Mouse (Mus musculus) left cerebral cortex, postnatal 25 days (tissue): ENCODE data around the gene F8. TPM values are rescaled to one million over a fixed set of nuclear protein-coding genes. Genes with fewer than 3 reads are reported as not detected.
A peak's percentile ranks its signal among the peaks of the same experiment; 100 is the strongest.
"Not testable (repeated sequence)": the region's sequence is repeated elsewhere in the genome, so short reads cannot be mapped to it uniquely, and the experiment has no call there.

Source experiments
- DNase-seq, 2 experiments: peaks; one replicate each; pipeline ENCODE4 v3.0.0; 2022; ENCODE audit warnings: low spot score in 2 of 2, mixed read lengths in 1 of 2
- intact Hi-C: fragments of 180-260 bp; cut with DNase I; formaldehyde crosslinking; loops from one replicate; pipeline ENCODE4 v1.15.1; 2025
- total RNA-seq, 2 experiments: library from RNA; stranded (reverse); gene quantifications; 2 replicates each; pipeline ENCODE4 v1.2.3; 2021

Gene F8
- total RNA-seq, 2 experiments from 2014 or later, result 1.5 to 2.7 TPM

DNA sequence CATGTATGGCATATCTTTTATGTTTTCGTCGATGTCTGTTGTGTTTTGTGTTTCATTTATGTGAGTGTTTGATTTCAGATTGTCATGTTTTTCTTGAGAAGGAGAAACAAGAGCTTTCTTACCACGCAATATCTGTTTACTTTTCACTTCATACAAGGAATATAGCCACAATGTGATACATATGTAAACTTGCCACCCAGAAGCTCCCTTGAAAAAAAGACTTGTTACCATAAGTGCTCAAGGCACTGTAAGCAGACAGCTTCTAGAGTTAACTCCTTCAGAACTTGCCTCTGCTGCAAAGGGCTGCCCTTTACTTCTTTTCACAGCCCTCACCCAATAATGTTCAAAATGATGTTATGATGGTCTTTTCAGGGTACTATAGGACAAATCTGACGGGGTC, 234.0 kb downstream of the F8 start:
- DNase-seq, result no peak
- intact Hi-C loops, result no loop called here

GRCm38 (mm10) chrX:75143124-75143555, 239.3 kb downstream of the F8 start:
- intact Hi-C loops, DNase-seq: not testable (repeated sequence)

GRCm38 (mm10) chrX:75138182-75138581, 244.2 kb downstream of the F8 start:
- intact Hi-C loops, result no loop called here
- DNase-seq, result no peak

GRCm38 (mm10) chrX:75137729-75138128, 244.7 kb downstream of the F8 start:
- intact Hi-C loops, result no loop called here
- DNase-seq, result no peak

DNA sequence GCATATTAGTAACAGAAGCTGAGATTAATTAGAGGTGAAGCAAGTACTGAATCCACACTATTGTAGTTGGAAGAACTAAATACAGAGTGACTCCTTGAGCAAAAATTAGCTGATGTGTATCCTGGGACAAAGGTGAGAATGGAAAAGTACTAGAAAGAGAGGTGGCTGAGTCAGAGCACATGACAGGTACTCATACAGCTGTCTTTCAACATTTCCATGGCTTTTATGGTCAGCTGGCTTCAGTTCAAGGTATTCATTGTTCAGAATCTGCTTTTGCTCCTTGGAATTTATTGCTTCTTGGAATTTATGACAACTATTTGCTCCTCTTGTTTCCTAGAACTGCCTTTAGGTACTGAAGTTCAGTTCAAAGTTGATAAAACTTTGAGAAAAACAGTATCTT, 245.5 kb downstream of the F8 start:
- DNase-seq, result no peak
- intact Hi-C loops, result no loop called here

DNA sequence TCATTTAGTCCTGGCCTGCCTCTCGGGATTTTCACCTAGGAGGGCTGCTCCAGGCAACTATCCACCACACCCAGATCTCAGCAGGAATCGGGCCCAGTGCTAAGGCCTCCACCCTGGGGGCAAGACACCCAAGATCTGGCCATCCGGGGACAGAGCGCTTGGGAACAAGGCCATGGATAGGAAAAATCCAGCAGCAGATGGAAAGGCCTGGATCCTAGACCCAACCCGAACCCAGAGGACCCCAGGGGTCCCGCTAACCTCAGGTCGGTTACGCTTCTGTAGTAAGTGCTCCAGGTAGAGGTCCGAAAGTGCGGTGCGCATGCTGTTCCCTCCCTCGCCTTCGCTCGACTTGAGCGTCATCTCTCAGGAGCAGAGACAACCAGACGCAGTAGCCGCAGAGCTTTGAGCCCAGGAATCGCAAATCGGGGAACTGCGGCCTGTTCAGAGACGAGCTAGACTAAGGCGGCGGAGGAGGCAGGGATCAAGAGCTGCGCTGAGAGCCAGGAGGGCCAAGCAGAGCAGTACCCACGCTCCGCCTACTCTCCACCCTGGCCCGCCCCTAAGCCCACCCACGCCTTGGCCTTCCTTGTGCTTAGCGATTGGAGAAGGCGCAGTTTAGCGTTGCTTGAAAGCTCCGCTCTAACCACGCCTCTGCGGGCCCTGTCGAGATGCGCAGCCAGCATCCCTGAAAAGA, 251.8 kb downstream of the F8 start, which contains the start of gene Mpp1:
Gene Mpp1, minus strand, starts transcription at position 550 of the 694 bp plus-strand sequence.
- DNase-seq, result peak; percentile 60 to 73
- intact Hi-C loops, result no loop called here

DNA sequence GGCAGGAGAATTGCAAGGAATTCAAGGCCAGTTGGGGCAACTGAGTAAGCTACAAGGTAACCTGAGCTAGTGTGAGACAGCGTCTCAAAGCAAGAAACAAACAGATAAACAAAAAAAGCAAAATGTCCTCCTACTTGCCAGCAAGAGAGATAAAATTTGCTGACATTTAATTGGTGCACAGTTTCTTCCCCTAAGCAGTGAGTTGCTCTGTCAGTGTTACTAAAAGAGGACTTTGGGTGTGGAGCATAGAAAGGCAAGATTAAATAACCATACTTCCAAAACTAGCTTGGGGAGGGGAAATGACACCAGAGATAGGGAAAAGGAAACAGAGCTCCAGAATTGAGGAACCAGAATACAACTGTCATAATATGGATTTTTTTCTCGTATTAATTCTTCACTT, 252.9 kb downstream of the F8 start:
- intact Hi-C loops, result loop anchor here (10.0 kb wide), 1 partner anchor 285 kb away; the partner anchor contains the start of genes Brcc3, Cmc4 and Mtcp1

GRCm38 (mm10) chrX:75128333-75128980, 254.0 kb downstream of the F8 start:
- DNase-seq, result no peak
- intact Hi-C loops, result loop anchor here (10.0 kb wide), 1 partner anchor 286 kb away; the partner anchor contains the start of genes Brcc3, Cmc4 and Mtcp1

More for the DNA sequence above, 252.9 kb downstream of the F8 start:
- DNase-seq, result no peak

GRCm38 (mm10) chrX:75126893-75127292, 255.5 kb downstream of the F8 start:
- DNase-seq, result no peak
- intact Hi-C loops, result loop anchor here (10.0 kb wide), 1 partner anchor 288 kb away; the partner anchor contains the start of genes Brcc3, Cmc4 and Mtcp1

DNA sequence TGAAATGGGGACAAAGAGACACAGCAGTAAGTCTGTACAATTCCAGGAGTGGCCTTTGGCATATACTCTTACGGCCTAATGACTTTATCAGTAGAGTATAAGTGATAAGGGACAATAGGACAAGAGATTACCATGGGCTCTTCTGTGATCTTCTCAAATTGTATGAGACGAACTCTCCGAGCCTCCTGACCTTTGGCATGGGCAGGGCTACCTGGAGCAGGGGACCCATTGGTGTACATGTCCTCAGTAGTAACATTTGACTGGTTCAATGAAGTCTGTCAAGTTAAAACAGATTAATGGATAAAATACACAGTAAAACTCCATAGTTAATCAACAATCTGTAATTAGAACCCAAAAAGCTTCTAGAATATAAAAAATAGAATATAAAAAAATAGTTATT, 256.8 kb downstream of the F8 start:
- intact Hi-C loops, result loop anchor here (10.0 kb wide), 1 partner anchor 289 kb away; the partner anchor contains the start of genes Brcc3, Cmc4 and Mtcp1
- no peak for DNase-seq

Other genes with a start within 250 kb of the F8 start
- gene Smim9, start 218.8 kb downstream of the F8 start, total RNA-seq, result not detected
- gene Fundc2, start 216 bp downstream of the F8 start, total RNA-seq, result 10 to 100 TPM; 50.6 to 53.6 TPM
- gene Cmc4, start 34.0 kb upstream of the F8 start, total RNA-seq, result 10 to 100 TPM; 12.4 to 15.6 TPM
- gene Mtcp1, start 34.0 kb upstream of the F8 start, total RNA-seq, result 1 to 10 TPM; 8.1 to 8.3 TPM
- 10 to 100 TPM; 33.8 to 36.9 TPM for gene Brcc3, start 34.0 kb upstream of the F8 start, total RNA-seq
- gene Vbp1, start 131.7 kb upstream of the F8 start, total RNA-seq, result 10 to 100 TPM; 67.6 to 68.4 TPM
- 10 to 100 TPM; 41.8 to 43.9 TPM for gene Rab39b, start 195.6 kb upstream of the F8 start, total RNA-seq